9 mouse cellular contexts compared by ENCODE assay signal in genomic region chr14:24960082-24960482, GRCm38 (mm10).
A peak's percentile ranks its signal among the peaks of the same experiment; 100 is the strongest.
DNase-seq lines count a peak whose midpoint lies in the region; ATAC-seq and TF ChIP-seq lines count a peak whose summit lies in the region.
"Had no signal": no experiment of that assay in that cellular context is flagged by ENCODE, and none has a peak within 500 bp of the region (broad histone marks: within the 10 kb centered on the region; RNA-seq: fewer than 3 reads in every experiment).

No protein-coding gene starts in this region.

- no peak overlapping the region for H3K4me3 ChIP-seq in hindbrain, embryonic 10.5 days
- H3K4me3 ChIP-seq in hindbrain, embryonic 12.5 days: no peak overlapping the region
- no peak overlapping the region for H3K4me3 ChIP-seq in hindbrain, postnatal 0 days (ENCODE audit: low read length)
- H3K4me3 ChIP-seq in midbrain, embryonic 16.5 days (ENCODE audit: low read depth, low read length): no peak overlapping the region
- no peak overlapping the region for H3K4me3 ChIP-seq in kidney, embryonic 16.5 days (ENCODE audit: low read length)
- H3K4me3 ChIP-seq: liver, embryonic 13.5 days had no signal

- H3K4me1 ChIP-seq in hindbrain, embryonic 10.5 days (replicated peaks): peaks cover 19% of the 10 kb centered on the region
- H3K4me1 ChIP-seq in hindbrain, embryonic 12.5 days: peaks cover 13% of the 10 kb centered on the region; the same call in 1 of the 2 replicates
- H3K4me1 ChIP-seq in hindbrain, postnatal 0 days (ENCODE audit: insufficient read depth, low read length): peaks cover 8% of the 10 kb centered on the region; the same call in 1 of the 2 replicates
- peaks cover 9% of the 10 kb centered on the region; the same call in 1 of the 2 replicates for H3K4me1 ChIP-seq in midbrain, embryonic 16.5 days (ENCODE audit: control insufficient read depth, insufficient read depth, low read length)
- H3K4me1 ChIP-seq in kidney, embryonic 16.5 days (ENCODE audit: insufficient read depth, low read length): no peaks in the 10 kb centered on the region
- H3K4me1 ChIP-seq: liver, embryonic 13.5 days had no signal

- no peak for ATAC-seq in hindbrain, embryonic 12.5 days (ENCODE audit: low FRiP score)
- peak; percentile 94 for ATAC-seq in hindbrain, postnatal 0 days
- peak; percentile 74 for ATAC-seq in midbrain, embryonic 16.5 days
- no peak for ATAC-seq in kidney, embryonic 16.5 days (ENCODE audit: low FRiP score, low TSS enrichment)

- H3K27me3 ChIP-seq in hindbrain, embryonic 10.5 days (ENCODE audit: insufficient read depth, poor library complexity, severe bottlenecking): 0 out of 2 replicates have a peak, but pooled peaks cover 3% of the 10 kb centered on the region
- H3K27me3 ChIP-seq in hindbrain, embryonic 12.5 days: no peaks in the 10 kb centered on the region
- no peaks in the 10 kb centered on the region for H3K27me3 ChIP-seq in hindbrain, postnatal 0 days (ENCODE audit: insufficient read depth, low read length)
- H3K27me3 ChIP-seq in midbrain, embryonic 16.5 days (ENCODE audit: control insufficient read depth, insufficient read depth, low read depth, low read length): no peaks in the 10 kb centered on the region
- H3K27me3 ChIP-seq in kidney, embryonic 16.5 days (ENCODE audit: insufficient read depth, low read length): no peaks in the 10 kb centered on the region
- H3K27me3 ChIP-seq: liver, embryonic 13.5 days had no signal

- peak overlapping the region; percentile 56; the same call in 1 of the 2 replicates for H3K27ac ChIP-seq in hindbrain, embryonic 10.5 days
- no peak overlapping the region for H3K27ac ChIP-seq in hindbrain, embryonic 12.5 days
- peak overlapping the region; percentile 74 for H3K27ac ChIP-seq in hindbrain, postnatal 0 days
- H3K27ac ChIP-seq in midbrain, embryonic 16.5 days (ENCODE audit: low read length): no peak overlapping the region
- no peak overlapping the region for H3K27ac ChIP-seq in kidney, embryonic 16.5 days (ENCODE audit: low read length)
- H3K27ac ChIP-seq: liver, embryonic 13.5 days had no signal

- no peaks in the 10 kb centered on the region for H3K36me3 ChIP-seq in hindbrain, embryonic 10.5 days
- no peaks in the 10 kb centered on the region for H3K36me3 ChIP-seq in hindbrain, embryonic 12.5 days
- no peaks in the 10 kb centered on the region for H3K36me3 ChIP-seq in hindbrain, postnatal 0 days (ENCODE audit: insufficient read depth, low read length)
- H3K36me3 ChIP-seq in midbrain, embryonic 16.5 days (ENCODE audit: control insufficient read depth, insufficient read depth, low read length): no peaks in the 10 kb centered on the region
- no peaks in the 10 kb centered on the region for H3K36me3 ChIP-seq in kidney, embryonic 16.5 days (ENCODE audit: insufficient read depth, low read length)
- H3K36me3 ChIP-seq: liver, embryonic 13.5 days had no signal

- TF ChIP-seq CTCF in hindbrain, postnatal 0 days (IDR thresholded peaks at IDR 0.05; ENCODE audit: low read depth): no peak

- no peak overlapping the region for H3K9ac ChIP-seq in hindbrain, embryonic 12.5 days
- H3K9ac ChIP-seq in hindbrain, postnatal 0 days (replicated peaks; ENCODE audit: low read length): no peak overlapping the region
- H3K9ac ChIP-seq in midbrain, embryonic 16.5 days (ENCODE audit: low read depth, low read length): no peak overlapping the region
- H3K9ac ChIP-seq in kidney, embryonic 16.5 days (replicated peaks; ENCODE audit: low read length): no peak overlapping the region
- H3K9ac ChIP-seq: liver, embryonic 13.5 days had no signal

- no peak for DNase-seq in hindbrain, embryonic 10.5 days (ENCODE audit: low spot score)
- DNase-seq in cerebellum, adult 9-10 months: peak; percentile 95
- DNase-seq in gastrocnemius, adult 8-10 months (ENCODE audit: low spot score in 2 of 2): peak; percentile 54 to 62
- peak; percentile 87 for DNase-seq in hindbrain, postnatal 0 days (ENCODE audit: low spot score)
- no peak for DNase-seq in kidney, postnatal 25 days
- DNase-seq: liver, embryonic 13.5 days had no signal

- 32% methylated on average over 5 of the region's 5 CpGs for WGBS in hindbrain, embryonic 10.5 days
- WGBS in hindbrain, embryonic 12.5 days: 41% methylated on average over 4 of the region's 5 CpGs
- 21% methylated on average over 5 of the region's 5 CpGs for WGBS in hindbrain, postnatal 0 days
- WGBS in midbrain, embryonic 16.5 days: 24% methylated on average over 5 of the region's 5 CpGs
- WGBS in kidney, embryonic 16.5 days: 57% methylated on average over 5 of the region's 5 CpGs

- H3K9me3 ChIP-seq in hindbrain, embryonic 10.5 days: no peaks in the 10 kb centered on the region
- H3K9me3 ChIP-seq in hindbrain, embryonic 12.5 days (replicated peaks): no peaks in the 10 kb centered on the region
- H3K9me3 ChIP-seq in hindbrain, postnatal 0 days (ENCODE audit: low read length): no peaks in the 10 kb centered on the region
- no peaks in the 10 kb centered on the region for H3K9me3 ChIP-seq in midbrain, embryonic 16.5 days (replicated peaks; ENCODE audit: control insufficient read depth, low read length, poor library complexity, severe bottlenecking)
- H3K9me3 ChIP-seq in kidney, embryonic 16.5 days (ENCODE audit: low read length): no peaks in the 10 kb centered on the region
- H3K9me3 ChIP-seq: liver, embryonic 13.5 days had no signal

- no peak overlapping the region for H3K4me2 ChIP-seq in hindbrain, embryonic 12.5 days (replicated peaks)
- no peak overlapping the region for H3K4me2 ChIP-seq in hindbrain, postnatal 0 days (ENCODE audit: low read depth, low read length)
- H3K4me2 ChIP-seq in midbrain, embryonic 16.5 days (ENCODE audit: low read length): no peak overlapping the region
- H3K4me2 ChIP-seq in kidney, embryonic 16.5 days (replicated peaks; ENCODE audit: low read depth, low read length): no peak overlapping the region
- H3K4me2 ChIP-seq: liver, embryonic 13.5 days had no signal

Comparison
In these comparisons a context has a peak if more than half of its experiments do, and no peak if none do; other contexts are left out.
1. DNase-seq: peak in cerebellum, adult 9-10 months (single experiment), gastrocnemius, adult 8-10 months (2 of 2) and hindbrain, postnatal 0 days (single experiment); none in hindbrain, embryonic 10.5 days (single experiment) and kidney, postnatal 25 days (0 of 2).
2. H3K27ac ChIP-seq: peak in hindbrain, embryonic 10.5 days (single experiment) and hindbrain, postnatal 0 days (single experiment); none in hindbrain, embryonic 12.5 days (single experiment), midbrain, embryonic 16.5 days (single experiment) and kidney, embryonic 16.5 days (single experiment).
3. ATAC-seq: peak in hindbrain, postnatal 0 days (single experiment) and midbrain, embryonic 16.5 days (single experiment); none in hindbrain, embryonic 12.5 days (single experiment) and kidney, embryonic 16.5 days (single experiment).